Mouse (Mus musculus) brown adipose tissue, adult 24 weeks (tissue): ENCODE data around the gene Ift88. TPM values are rescaled to one million over a fixed set of nuclear protein-coding genes. Genes with fewer than 3 reads are reported as not detected.

ENCODE experiments used
- H3K27ac ChIP-seq: fragments of 200-500 bp; replicated peaks from 2 replicates; pipeline ENCODE4 v1.5.1; 2012; ENCODE audit warnings: low read depth, mild to moderate bottlenecking, low read length
- H3K4me1 ChIP-seq: fragments of 200-500 bp; 2 replicates; pipeline ENCODE4 v1.6.1; 2012; ENCODE audit warnings: low read length, mixed read lengths; ENCODE audit not compliant: control insufficient read depth, insufficient read depth, insufficient read length
- H3K4me3 ChIP-seq: fragments of 200-500 bp; 2 replicates; pipeline ENCODE4 v1.5.1; 2012; ENCODE audit warnings: low read depth, mild to moderate bottlenecking, low read length, moderate library complexity; ENCODE audit not compliant: insufficient read depth
- polyA plus RNA-seq: library from polyadenylated mRNA; stranded (reverse); fragments of >200 nt; gene quantifications from 2 replicates; pipeline ENCODE4 v1.2.4, GENCODE M21; 2012; ENCODE audit not compliant: missing spikeins, insufficient read depth, insufficient read length

Gene Ift88
- polyA plus RNA-seq, 1 experiment = 4.7 TPM

DNA sequence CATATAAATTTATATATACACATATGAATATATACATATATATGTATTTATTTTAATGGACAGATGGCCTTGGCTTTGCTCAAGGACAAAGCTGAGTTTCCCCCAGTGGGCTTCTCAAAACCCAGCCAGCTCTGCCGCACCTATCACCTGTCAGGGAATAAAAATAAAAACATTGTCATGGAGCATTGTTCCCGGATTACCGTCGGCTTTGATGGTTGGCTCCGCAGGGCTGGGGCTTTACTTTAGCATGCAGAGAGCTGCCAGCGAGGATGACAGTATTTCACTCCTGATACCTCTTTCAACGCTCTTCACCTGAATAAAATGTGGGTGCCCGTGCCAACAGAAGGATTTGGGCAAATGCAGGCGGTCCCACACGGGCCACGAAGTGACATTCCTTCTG lies 110.0 kb downstream of the Ift88 start:
- Histone ChIP-seq H3K27ac (no peak overlapping the region), H3K4me1 (peaks cover 22% of the 10 kb centered on the region), H3K4me3 (no peak overlapping the region)

- peaks cover 22% of the 10 kb centered on the region for H3K4me1 ChIP-seq
- no peak overlapping the region for H3K4me3 ChIP-seq
- peak overlapping the region; percentile 89 for H3K27ac ChIP-seq
Observed at GRCm38 (mm10) chr14:57534346-57534745, 110.5 kb downstream of the Ift88 start.

GRCm38 (mm10) chr14:57534961-57535360 lies 111.1 kb downstream of the Ift88 start:
- peaks cover 17% of the 10 kb centered on the region for H3K4me1 ChIP-seq
- H3K27ac ChIP-seq = peak overlapping the region; percentile 89
- peak overlapping the region; percentile 4; the same call in 1 of the 2 replicates for H3K4me3 ChIP-seq

GRCm38 (mm10) chr14:57535646-57536045 lies 111.8 kb downstream of the Ift88 start:
- H3K4me1 ChIP-seq = peaks cover 17% of the 10 kb centered on the region
- no peak overlapping the region for H3K4me3 ChIP-seq
- peak overlapping the region; percentile 46; the same call in 1 of the 2 replicates for H3K27ac ChIP-seq

GRCm38 (mm10) chr14:57536820-57537219 lies 113.0 kb downstream of the Ift88 start:
- no peak overlapping the region for H3K4me3 ChIP-seq
- H3K27ac ChIP-seq = no peak overlapping the region
- peaks cover 17% of the 10 kb centered on the region for H3K4me1 ChIP-seq

GRCm38 (mm10) chr14:57537261-57538015 lies 113.6 kb downstream of the Ift88 start:
- Histone ChIP-seq H3K4me3 (no peak overlapping the region), H3K4me1 (peaks cover 17% of the 10 kb centered on the region), H3K27ac (0 out of 2 replicates have a peak overlapping the region, but pooled peaks have one; percentile 19)

DNA sequence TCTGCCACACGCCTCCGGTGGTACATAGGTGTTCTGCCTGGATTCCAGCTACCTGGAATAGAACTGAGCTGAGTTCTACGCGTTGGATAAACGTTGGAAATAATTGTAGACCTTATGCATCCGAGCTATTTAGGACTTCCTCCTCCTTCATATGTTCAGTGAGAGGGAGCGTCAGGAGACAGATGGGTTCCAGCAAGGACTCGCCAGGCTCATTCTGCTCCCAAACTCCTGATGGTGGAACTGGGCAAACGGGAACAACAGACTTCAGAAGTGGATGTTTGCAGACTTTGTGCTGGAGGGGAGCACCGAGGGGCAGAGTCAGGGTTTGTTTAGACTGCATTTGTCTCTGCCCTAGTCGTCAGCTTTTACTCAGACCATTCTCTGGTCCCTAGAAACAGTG lies 116.8 kb downstream of the Ift88 start:
- no peak overlapping the region for H3K27ac ChIP-seq
- H3K4me1 ChIP-seq = peaks cover 9% of the 10 kb centered on the region
- no peak overlapping the region for H3K4me3 ChIP-seq

GRCm38 (mm10) chr14:57542231-57542630 lies 118.4 kb downstream of the Ift88 start:
- Histone ChIP-seq H3K27ac (no peak overlapping the region), H3K4me1 (no peaks in the 10 kb centered on the region), H3K4me3 (no peak overlapping the region)

DNA sequence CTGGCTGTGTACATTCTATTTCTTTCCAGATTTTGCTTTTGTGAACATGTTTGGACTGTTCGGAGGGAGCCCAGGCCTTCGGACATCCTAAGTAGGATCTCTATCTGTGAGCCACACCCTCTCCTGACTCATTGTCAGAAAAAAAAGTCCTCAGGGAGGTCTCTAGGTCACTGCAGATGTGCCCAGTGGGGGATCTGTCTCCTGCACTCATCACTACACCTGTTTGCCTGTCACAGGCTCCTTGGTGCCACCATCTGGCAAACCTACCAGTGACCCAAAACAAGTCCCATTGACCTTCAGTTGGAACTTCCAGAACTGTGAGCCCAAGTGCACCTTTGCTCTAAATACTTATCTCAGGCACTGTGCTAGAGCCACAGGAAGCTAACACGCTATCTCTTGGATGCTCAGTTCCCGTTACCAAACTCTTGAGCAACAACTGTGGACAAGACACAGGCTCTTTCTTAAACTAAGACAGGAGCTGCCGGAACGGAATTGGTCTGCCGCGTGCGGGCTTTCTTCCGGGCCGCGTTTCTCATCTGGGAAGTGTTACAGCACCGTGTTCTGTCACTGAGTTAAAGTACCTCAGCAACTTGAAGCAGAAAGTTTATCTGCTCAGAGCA lies 119.7 kb downstream of the Ift88 start:
- Histone ChIP-seq H3K4me1 (no peaks in the 10 kb centered on the region), H3K4me3 (no peak overlapping the region), H3K27ac (no peak overlapping the region)

DNA sequence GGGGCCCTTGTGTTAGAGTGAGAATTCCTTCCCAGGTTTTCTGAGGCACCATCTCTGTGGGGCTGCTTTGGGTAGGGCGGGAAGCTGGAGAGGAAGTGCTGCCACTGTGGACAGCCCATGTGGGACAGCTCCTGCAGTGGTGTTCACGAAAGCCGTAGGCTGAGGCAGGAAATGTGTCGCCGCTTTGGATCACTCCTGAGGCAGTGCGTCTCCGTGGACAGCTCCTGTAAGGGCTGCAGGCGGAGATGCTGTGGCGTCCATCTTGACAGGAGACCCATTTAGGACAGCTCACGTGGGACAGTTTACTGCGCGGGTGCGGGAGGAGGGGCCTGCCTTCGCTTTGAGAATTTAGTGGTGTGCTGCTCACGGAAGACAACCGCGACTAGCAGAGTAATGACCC lies 121.7 kb downstream of the Ift88 start:
- H3K27ac ChIP-seq = no peak overlapping the region
- H3K4me1 ChIP-seq = no peaks in the 10 kb centered on the region
- H3K4me3 ChIP-seq = no peak overlapping the region

GRCm38 (mm10) chr14:57546131-57546530 lies 122.3 kb downstream of the Ift88 start:
- no peak overlapping the region for H3K4me3 ChIP-seq
- no peaks in the 10 kb centered on the region for H3K4me1 ChIP-seq
- no peak overlapping the region for H3K27ac ChIP-seq

- H3K27ac ChIP-seq = no peak overlapping the region
- no peak overlapping the region for H3K4me3 ChIP-seq
- no peaks in the 10 kb centered on the region for H3K4me1 ChIP-seq
Observed at GRCm38 (mm10) chr14:57546557-57547021, 122.7 kb downstream of the Ift88 start.

- Histone ChIP-seq H3K4me3 (no peak overlapping the region), H3K4me1 (no peaks in the 10 kb centered on the region), H3K27ac (no peak overlapping the region)
Observed at GRCm38 (mm10) chr14:57547062-57547461, 123.2 kb downstream of the Ift88 start.

- no peak overlapping the region for H3K4me3 ChIP-seq
- no peaks in the 10 kb centered on the region for H3K4me1 ChIP-seq
- H3K27ac ChIP-seq = no peak overlapping the region
Observed at GRCm38 (mm10) chr14:57552945-57553344, 129.1 kb downstream of the Ift88 start.

- no peaks in the 10 kb centered on the region for H3K4me1 ChIP-seq
- H3K4me3 ChIP-seq = no peak overlapping the region
- no peak overlapping the region for H3K27ac ChIP-seq
Observed at GRCm38 (mm10) chr14:57554434-57554833, 130.6 kb downstream of the Ift88 start.
